Mouse (Mus musculus): Measurements from ENCODE around the gene Ptrhd1. TPM values are rescaled to one million over a fixed set of nuclear protein-coding genes. Genes with fewer than 3 reads are reported as not detected.
A peak's percentile ranks its signal among the peaks of the same experiment; 100 is the strongest.

Gene Ptrhd1
- total and polyA plus RNA-seq, 2 experiments from 2014 or later, result 5.6 to 9.0 TPM

DNA sequence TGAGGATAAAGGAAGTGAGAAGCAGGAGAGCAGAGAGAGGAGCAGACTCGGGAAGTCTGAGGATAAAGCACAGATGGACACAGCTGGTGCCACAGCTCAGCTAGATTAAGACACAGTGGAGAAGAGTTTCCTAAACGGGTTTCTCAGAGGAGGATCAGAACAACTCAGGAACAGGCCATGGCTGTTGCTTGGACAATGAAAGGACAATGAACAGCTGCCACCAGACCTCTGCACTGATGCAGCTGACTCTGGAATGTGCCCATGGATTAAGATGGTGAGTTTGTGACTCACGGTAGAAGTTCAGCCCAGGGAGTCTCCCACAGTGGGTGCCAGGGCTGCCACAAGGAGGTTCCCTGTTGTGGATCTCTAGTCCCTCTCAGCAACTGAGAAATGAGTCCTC, 51.4 kb downstream of the Ptrhd1 start:
- peaks cover 11% of the 10 kb centered on the region for H3K36me3 ChIP-seq (ENCODE audit: insufficient read depth)
- ATAC-seq (no peak), DNase-seq (no peak)
- no peak for TF ChIP-seq CTCF (IDR thresholded peaks at IDR 0.05; ENCODE audit: low read depth)
- H3K4me1 ChIP-seq (ENCODE audit: insufficient read depth), result no peaks in the 10 kb centered on the region
- no peak overlapping the region for H3K9ac ChIP-seq
- no peak overlapping the region for H3K4me3 ChIP-seq (ENCODE audit: low read depth, low read length)
- H3K4me2 ChIP-seq (ENCODE audit: low read depth), result no peak overlapping the region
- 22% methylated on average over 3 of the region's 3 CpGs for WGBS
- H3K27me3 ChIP-seq (ENCODE audit: insufficient read depth, low read length), result no peaks in the 10 kb centered on the region
- H3K9me3 ChIP-seq (ENCODE audit: low read length), result no peaks in the 10 kb centered on the region
- H3K27ac ChIP-seq (ENCODE audit: low read depth, low read length), result 0 out of 2 replicates have a peak overlapping the region, but pooled peaks have one; percentile 21

Other genes with a start within 250 kb of the Ptrhd1 start
- 65.7 and 86.6 TPM in 2 replicates for gene Efr3b, start 195.1 kb upstream of the Ptrhd1 start, total RNA-seq (2014; rRNA removed)
- gene Efr3b, start 195.1 kb upstream of the Ptrhd1 start, polyA plus RNA-seq (2015; fragmentation: Nextera tagmentation; extraction: Ambion mirVana), result 16.5 and 25.5 TPM in 2 replicates
- 33.8 and 37.4 TPM in 2 replicates for gene Dnajc27, start 151.4 kb upstream of the Ptrhd1 start, total RNA-seq (2014; rRNA removed)
- gene Dnajc27, start 151.4 kb upstream of the Ptrhd1 start, polyA plus RNA-seq (2015; fragmentation: Nextera tagmentation; extraction: Ambion mirVana), result 13.1 and 19.2 TPM in 2 replicates
- 25.7 and 29.7 TPM in 2 replicates for gene Adcy3, start 100.9 kb upstream of the Ptrhd1 start, total RNA-seq (2014; rRNA removed)
- gene Adcy3, start 100.9 kb upstream of the Ptrhd1 start, polyA plus RNA-seq (2015; fragmentation: Nextera tagmentation; extraction: Ambion mirVana), result 6.9 and 10.2 TPM in 2 replicates
- 5.2 and 6.7 TPM in 2 replicates for gene Cenpo, start 267 bp downstream of the Ptrhd1 start, total RNA-seq (2014; rRNA removed)
- gene Cenpo, start 267 bp downstream of the Ptrhd1 start, polyA plus RNA-seq (2015; fragmentation: Nextera tagmentation; extraction: Ambion mirVana), result 4.2 and 4.9 TPM in 2 replicates
- 43.2 and 46.1 TPM in 2 replicates for gene Ncoa1, start 243.2 kb downstream of the Ptrhd1 start, total RNA-seq (2014; rRNA removed)
- 15.5 and 20.2 TPM in 2 replicates for gene Ncoa1, start 243.2 kb downstream of the Ptrhd1 start, polyA plus RNA-seq (2015; fragmentation: Nextera tagmentation; extraction: Ambion mirVana)